Mouse (Mus musculus): ENCODE results near the gene Rheb. TPM values are rescaled to one million over a fixed set of nuclear protein-coding genes. Genes with fewer than 3 reads are reported as not detected.

The Rheb gene
- polyA plus RNA-seq (2015; fragmentation: Nextera tagmentation; extraction: Ambion mirVana), result 240 and 242 TPM in 2 replicates

- peaks cover 7% of the 10 kb centered on the region; the same call in 1 of the 2 replicates for H3K4me1 ChIP-seq
- H3K9ac ChIP-seq, result peak within 1 kb of the TSS; percentile 86
- H3K9me3 ChIP-seq, result no peaks in the 10 kb centered on the region
- peak within 1 kb of the TSS; percentile 94 for H3K4me3 ChIP-seq (replicated peaks)
- H3K4me2 ChIP-seq, result peak within 1 kb of the TSS; percentile 83
- WGBS, result under 1% methylated on average over 92 of the region's 92 CpGs
- H3K27ac ChIP-seq, result peak within 1 kb of the TSS; percentile 100
- H3K27me3 ChIP-seq (replicated peaks), result no peaks in the 10 kb centered on the region
- no peaks in the 10 kb centered on the region for H3K36me3 ChIP-seq
- peak; percentile 95 for ATAC-seq (ENCODE audit: insufficient read depth, low FRiP score, low read depth)
Observed at GRCm38 (mm10) chr5:24842274-24843102, at the start of gene Rheb. Gene Rheb, minus strand, starts transcription at chr5:24842624.

GRCm38 (mm10) chr5:24889860-24890259 lies 47.4 kb upstream of the Rheb start:
- Histone ChIP-seq H3K4me2 (no peak overlapping the region), H3K4me1 (no peaks in the 10 kb centered on the region), H3K36me3 (peaks cover 3% of the 10 kb centered on the region; the same call in 1 of the 2 replicates), H3K9me3 (no peaks in the 10 kb centered on the region), H3K27me3 (replicated peaks) (no peaks in the 10 kb centered on the region), H3K27ac (no peak overlapping the region), H3K9ac (no peak overlapping the region), H3K4me3 (replicated peaks) (no peak overlapping the region)
- 71% methylated on average over 9 of the region's 9 CpGs for WGBS
- no peak for ATAC-seq (ENCODE audit: insufficient read depth, low FRiP score, low read depth)

GRCm38 (mm10) chr5:24888874-24889591 lies 46.6 kb upstream of the Rheb start:
- H3K4me2 ChIP-seq, result no peak overlapping the region
- H3K4me1 ChIP-seq, result no peaks in the 10 kb centered on the region
- peaks cover 5% of the 10 kb centered on the region; the same call in 1 of the 2 replicates for H3K36me3 ChIP-seq
- H3K27ac ChIP-seq, result no peak overlapping the region
- no peak for ATAC-seq (ENCODE audit: insufficient read depth, low FRiP score, low read depth)
- H3K9me3 ChIP-seq, result no peaks in the 10 kb centered on the region
- no peak overlapping the region for H3K4me3 ChIP-seq (replicated peaks)
- 89% methylated on average over 11 of the region's 11 CpGs for WGBS
- no peaks in the 10 kb centered on the region for H3K27me3 ChIP-seq (replicated peaks)
- no peak overlapping the region for H3K9ac ChIP-seq

- no peak overlapping the region for H3K27ac ChIP-seq
- no peaks in the 10 kb centered on the region for H3K4me1 ChIP-seq
- H3K4me2 ChIP-seq, result no peak overlapping the region
- H3K9ac ChIP-seq, result no peak overlapping the region
- H3K4me3 ChIP-seq (replicated peaks), result no peak overlapping the region
- no peaks in the 10 kb centered on the region for H3K27me3 ChIP-seq (replicated peaks)
- peaks cover 5% of the 10 kb centered on the region; the same call in 1 of the 2 replicates for H3K36me3 ChIP-seq
- 84% methylated on average over 8 of the region's 8 CpGs for WGBS
- no peak for ATAC-seq (ENCODE audit: insufficient read depth, low FRiP score, low read depth)
- H3K9me3 ChIP-seq, result no peaks in the 10 kb centered on the region
Observed at GRCm38 (mm10) chr5:24887271-24887670, 44.8 kb upstream of the Rheb start.

GRCm38 (mm10) chr5:24878713-24879112 lies 36.3 kb upstream of the Rheb start:
- 48% methylated on average over 4 of the region's 4 CpGs for WGBS
- Histone ChIP-seq H3K27me3 (replicated peaks) (no peaks in the 10 kb centered on the region), H3K4me2 (no peak overlapping the region), H3K27ac (no peak overlapping the region), H3K4me1 (no peaks in the 10 kb centered on the region), H3K9me3 (no peaks in the 10 kb centered on the region), H3K36me3 (0 out of 2 replicates have a peak, but pooled peaks cover 3% of the 10 kb centered on the region), H3K4me3 (replicated peaks) (no peak overlapping the region), H3K9ac (no peak overlapping the region)
- ATAC-seq (ENCODE audit: insufficient read depth, low FRiP score, low read depth), result no peak

GRCm38 (mm10) chr5:24877836-24878624 lies 35.6 kb upstream of the Rheb start:
- H3K27me3 ChIP-seq (replicated peaks), result no peaks in the 10 kb centered on the region
- no peak for ATAC-seq (ENCODE audit: insufficient read depth, low FRiP score, low read depth)
- 0 out of 2 replicates have a peak, but pooled peaks cover 3% of the 10 kb centered on the region for H3K36me3 ChIP-seq
- no peak overlapping the region for H3K4me2 ChIP-seq
- H3K4me3 ChIP-seq (replicated peaks), result no peak overlapping the region
- no peak overlapping the region for H3K9ac ChIP-seq
- no peaks in the 10 kb centered on the region for H3K4me1 ChIP-seq
- peak overlapping the region; percentile 36; the same call in 1 of the 2 replicates for H3K27ac ChIP-seq
- H3K9me3 ChIP-seq, result no peaks in the 10 kb centered on the region
- WGBS, result 62% methylated on average over 11 of the region's 11 CpGs

GRCm38 (mm10) chr5:24876653-24877052 lies 34.2 kb upstream of the Rheb start:
- Histone ChIP-seq H3K4me1 (no peaks in the 10 kb centered on the region), H3K9me3 (no peaks in the 10 kb centered on the region), H3K27me3 (replicated peaks) (no peaks in the 10 kb centered on the region), H3K27ac (no peak overlapping the region), H3K9ac (no peak overlapping the region), H3K4me2 (no peak overlapping the region), H3K4me3 (replicated peaks) (no peak overlapping the region), H3K36me3 (0 out of 2 replicates have a peak, but pooled peaks cover 3% of the 10 kb centered on the region)
- ATAC-seq (ENCODE audit: insufficient read depth, low FRiP score, low read depth), result no peak
- WGBS, result 80% methylated on average over 9 of the region's 9 CpGs

GRCm38 (mm10) chr5:24874111-24874510 lies 31.7 kb upstream of the Rheb start:
- WGBS, result 77% methylated on average over 4 of the region's 4 CpGs

GRCm38 (mm10) chr5:24873221-24873620 lies 30.8 kb upstream of the Rheb start:
- no peaks in the 10 kb centered on the region for H3K27me3 ChIP-seq (replicated peaks)
- WGBS, result 58% methylated on average over 6 of the region's 6 CpGs

More at GRCm38 (mm10) chr5:24874111-24874510, 31.7 kb upstream of the Rheb start:
- Histone ChIP-seq H3K36me3 (0 out of 2 replicates have a peak, but pooled peaks cover 3% of the 10 kb centered on the region), H3K9me3 (no peaks in the 10 kb centered on the region), H3K4me2 (no peak overlapping the region), H3K9ac (no peak overlapping the region), H3K27me3 (replicated peaks) (no peaks in the 10 kb centered on the region), H3K27ac (no peak overlapping the region), H3K4me3 (replicated peaks) (no peak overlapping the region), H3K4me1 (no peaks in the 10 kb centered on the region)
- ATAC-seq (ENCODE audit: insufficient read depth, low FRiP score, low read depth), result no peak

GRCm38 (mm10) chr5:24871276-24871675 lies 28.9 kb upstream of the Rheb start:
- H3K4me1 ChIP-seq, result no peaks in the 10 kb centered on the region
- WGBS, result 82% methylated on average over 12 of the region's 12 CpGs
- H3K9ac ChIP-seq, result no peak overlapping the region
- H3K27ac ChIP-seq, result no peak overlapping the region
- H3K36me3 ChIP-seq, result peaks cover 3% of the 10 kb centered on the region; the same call in 1 of the 2 replicates
- H3K9me3 ChIP-seq, result no peaks in the 10 kb centered on the region
- H3K4me2 ChIP-seq, result no peak overlapping the region
- no peak for ATAC-seq (ENCODE audit: insufficient read depth, low FRiP score, low read depth)
- no peak overlapping the region for H3K4me3 ChIP-seq (replicated peaks)
- H3K27me3 ChIP-seq (replicated peaks), result no peaks in the 10 kb centered on the region

More at GRCm38 (mm10) chr5:24873221-24873620, 30.8 kb upstream of the Rheb start:
- ATAC-seq (ENCODE audit: insufficient read depth, low FRiP score, low read depth), result no peak
- Histone ChIP-seq H3K27ac (no peak overlapping the region), H3K4me3 (replicated peaks) (no peak overlapping the region), H3K4me2 (no peak overlapping the region), H3K9me3 (no peaks in the 10 kb centered on the region), H3K9ac (no peak overlapping the region), H3K36me3 (0 out of 2 replicates have a peak, but pooled peaks cover 3% of the 10 kb centered on the region), H3K4me1 (no peaks in the 10 kb centered on the region)

GRCm38 (mm10) chr5:24869796-24870289 lies 27.4 kb upstream of the Rheb start:
- no peaks in the 10 kb centered on the region for H3K9me3 ChIP-seq
- no peaks in the 10 kb centered on the region for H3K27me3 ChIP-seq (replicated peaks)
- WGBS, result 65% methylated on average over 11 of the region's 11 CpGs
- no peak overlapping the region for H3K4me3 ChIP-seq (replicated peaks)
- no peak overlapping the region for H3K4me2 ChIP-seq
- no peaks in the 10 kb centered on the region for H3K4me1 ChIP-seq
- H3K36me3 ChIP-seq, result peaks cover under 1% of the 10 kb centered on the region; the same call in 1 of the 2 replicates
- no peak overlapping the region for H3K27ac ChIP-seq
- no peak overlapping the region for H3K9ac ChIP-seq
- peak; percentile 47; the same call in 1 of the 2 replicates for ATAC-seq (ENCODE audit: insufficient read depth, low FRiP score, low read depth)
